In genomic region chr4:130387256-130387655, GRCm38 (mm10) we compare ENCODE assay signal across 17 mouse cellular contexts. TPM values are rescaled to one million over a fixed set of nuclear protein-coding genes. Genes with fewer than 3 reads are reported as not detected.
A peak's percentile ranks its signal among the peaks of the same experiment; 100 is the strongest.
DNase-seq lines count a peak whose midpoint lies in the region; ATAC-seq lines count a peak whose summit lies in the region.
"Had no signal": no experiment of that assay in that cellular context is flagged by ENCODE, and none has a peak within 500 bp of the region (broad histone marks: within the 10 kb centered on the region; RNA-seq: fewer than 3 reads in every experiment).

No protein-coding gene starts in this region.

- ATAC-seq in kidney, embryonic 16.5 days (ENCODE audit: low FRiP score, low TSS enrichment): no peak
- ATAC-seq in liver, embryonic 11.5 days (replicated peaks; ENCODE audit: low FRiP score): no peak
- ATAC-seq in hindbrain, embryonic 16.5 days: no peak
- ATAC-seq: liver, postnatal 0 days; Patski had no signal

- 88% methylated on average over 3 of the region's 3 CpGs for WGBS in kidney, embryonic 16.5 days
- WGBS in liver, embryonic 11.5 days: 84% methylated on average over 3 of the region's 3 CpGs
- WGBS in hindbrain, embryonic 16.5 days: 64% methylated on average over 3 of the region's 3 CpGs

- H3K27me3 ChIP-seq in kidney, embryonic 16.5 days (ENCODE audit: insufficient read depth, low read length): no peaks in the 10 kb centered on the region
- H3K27me3 ChIP-seq in liver, embryonic 11.5 days (replicated peaks; ENCODE audit: control insufficient read depth, insufficient read depth, low read length): no peaks in the 10 kb centered on the region
- H3K27me3 ChIP-seq in hindbrain, embryonic 16.5 days (replicated peaks; ENCODE audit: control insufficient read depth, insufficient read depth, low read length): no peaks in the 10 kb centered on the region
- H3K27me3 ChIP-seq: embryonic facial prominence, embryonic 13.5 days; hindbrain, embryonic 15.5 days; limb, embryonic 13.5 days; Patski had no signal

- H3K4me3 ChIP-seq in kidney, embryonic 16.5 days (ENCODE audit: low read length): no peak overlapping the region
- H3K4me3 ChIP-seq in brown adipose tissue, adult 24 weeks (ENCODE audit: insufficient read depth, low read depth, low read length): no peak overlapping the region
- H3K4me3 ChIP-seq in liver, embryonic 11.5 days (ENCODE audit: low read depth, low read length): no peak overlapping the region
- H3K4me3 ChIP-seq in hindbrain, embryonic 16.5 days (ENCODE audit: low read length): no peak overlapping the region
- H3K4me3 ChIP-seq: embryonic facial prominence, embryonic 13.5 days; forebrain, embryonic 10.5 days; hindbrain, embryonic 15.5 days; limb, embryonic 13.5 days had no signal

- no peaks in the 10 kb centered on the region for H3K9me3 ChIP-seq in kidney, embryonic 16.5 days (ENCODE audit: low read length)
- H3K9me3 ChIP-seq in liver, embryonic 11.5 days (ENCODE audit: control insufficient read depth, low read length): no peaks in the 10 kb centered on the region
- H3K9me3 ChIP-seq in hindbrain, embryonic 16.5 days (ENCODE audit: control insufficient read depth, low read length): no peaks in the 10 kb centered on the region
- H3K9me3 ChIP-seq: embryonic facial prominence, embryonic 13.5 days; forebrain, embryonic 10.5 days; hindbrain, embryonic 15.5 days; limb, embryonic 13.5 days had no signal

- no peak overlapping the region for H3K4me2 ChIP-seq in kidney, embryonic 16.5 days (replicated peaks; ENCODE audit: low read depth, low read length)
- H3K4me2 ChIP-seq in liver, embryonic 11.5 days: no peak overlapping the region
- no peak overlapping the region for H3K4me2 ChIP-seq in hindbrain, embryonic 16.5 days (ENCODE audit: low read length)
- H3K4me2 ChIP-seq: embryonic facial prominence, embryonic 13.5 days; hindbrain, embryonic 15.5 days; limb, embryonic 13.5 days had no signal

- H3K36me3 ChIP-seq in kidney, embryonic 16.5 days (ENCODE audit: insufficient read depth, low read length): peaks cover 55% of the 10 kb centered on the region
- H3K36me3 ChIP-seq in liver, embryonic 11.5 days (ENCODE audit: control insufficient read depth, insufficient read depth, low read length): peaks cover 44% of the 10 kb centered on the region
- peaks cover 30% of the 10 kb centered on the region for H3K36me3 ChIP-seq in hindbrain, embryonic 16.5 days (ENCODE audit: control insufficient read depth, insufficient read depth, low read length)

- peaks cover under 1% of the 10 kb centered on the region; the same call in 1 of the 2 replicates for H3K4me1 ChIP-seq in kidney, embryonic 16.5 days (ENCODE audit: insufficient read depth, low read length)
- peaks cover 5% of the 10 kb centered on the region for H3K4me1 ChIP-seq in brown adipose tissue, adult 24 weeks (ENCODE audit: control insufficient read depth, insufficient read depth, insufficient read length, low read length)
- H3K4me1 ChIP-seq in liver, embryonic 11.5 days (replicated peaks; ENCODE audit: control insufficient read depth, insufficient read depth, low read length): no peaks in the 10 kb centered on the region
- no peaks in the 10 kb centered on the region for H3K4me1 ChIP-seq in hindbrain, embryonic 16.5 days (ENCODE audit: control insufficient read depth, insufficient read depth, low read depth, low read length)
- H3K4me1 ChIP-seq: embryonic facial prominence, embryonic 13.5 days; limb, embryonic 13.5 days had no signal

- no peak overlapping the region for H3K9ac ChIP-seq in kidney, embryonic 16.5 days (replicated peaks; ENCODE audit: low read length)
- H3K9ac ChIP-seq in liver, embryonic 11.5 days (ENCODE audit: low read depth, low read length): no peak overlapping the region
- no peak overlapping the region for H3K9ac ChIP-seq in hindbrain, embryonic 16.5 days (ENCODE audit: low read depth, low read length)
- H3K9ac ChIP-seq: embryonic facial prominence, embryonic 13.5 days; hindbrain, embryonic 15.5 days; limb, embryonic 13.5 days; liver, postnatal 0 days had no signal

- H3K27ac ChIP-seq in kidney, embryonic 16.5 days (ENCODE audit: low read length): no peak overlapping the region
- peak overlapping the region; percentile 90 for H3K27ac ChIP-seq in brown adipose tissue, adult 24 weeks (replicated peaks; ENCODE audit: low read depth, low read length)
- no peak overlapping the region for H3K27ac ChIP-seq in liver, embryonic 11.5 days (ENCODE audit: low read depth, low read length)
- no peak overlapping the region for H3K27ac ChIP-seq in hindbrain, embryonic 16.5 days (ENCODE audit: low read depth, low read length)
- H3K27ac ChIP-seq: embryonic facial prominence, embryonic 13.5 days; forebrain, embryonic 10.5 days; hindbrain, embryonic 15.5 days; limb, embryonic 13.5 days had no signal

- peak; percentile 54 for DNase-seq in kidney, adult 11 months
- peak; percentile 87 for DNase-seq in cerebellum, adult 9-10 months
- DNase-seq in kidney, postnatal 36 days: peak; percentile 28 to 66
- no peak for DNase-seq in liver, embryonic 11.5 days (ENCODE audit: low spot score)
- DNase-seq: adrenal gland, adult 8-10 months; liver, postnatal 0 days; midbrain, embryonic 14.5 days; right cerebral cortex, postnatal 25 days; thymus, adult 18-20 months had no signal

RNA-seq across cellular contexts. Expression of gene Snrnp40, which starts 27.3 kb away (rescaled TPM):
- 158 and 165 TPM in 2 replicates for polyA plus RNA-seq in kidney, embryonic 16.5 days (2015; fragmentation: Nextera tagmentation; extraction: Ambion mirVana)
- polyA plus RNA-seq in brown adipose tissue, adult 24 weeks (2012; ENCODE audit: insufficient read depth, insufficient read length, missing spikeins): 9.3 and 10.9 TPM in 2 replicates
- 151 and 170 TPM in 2 replicates for polyA plus RNA-seq in liver, embryonic 11.5 days (2014; fragmentation: Nextera tagmentation; extraction: Ambion mirVana)
- 81.1 and 90.0 TPM in 2 replicates for polyA plus RNA-seq in hindbrain, embryonic 16.5 days (2015; fragmentation: Nextera tagmentation; extraction: Ambion mirVana)

RNA-seq across cellular contexts. Expression of gene Zcchc17, which starts 27.5 kb away (rescaled TPM):
- 63.3 and 64.0 TPM in 2 replicates for polyA plus RNA-seq in kidney, embryonic 16.5 days (2015; fragmentation: Nextera tagmentation; extraction: Ambion mirVana)
- polyA plus RNA-seq in brown adipose tissue, adult 24 weeks (2012; ENCODE audit: insufficient read depth, insufficient read length, missing spikeins): 31.0 and 36.4 TPM in 2 replicates
- 65.0 and 70.5 TPM in 2 replicates for polyA plus RNA-seq in liver, embryonic 11.5 days (2014; fragmentation: Nextera tagmentation; extraction: Ambion mirVana)
- polyA plus RNA-seq in hindbrain, embryonic 16.5 days (2015; fragmentation: Nextera tagmentation; extraction: Ambion mirVana): 81.0 and 85.4 TPM in 2 replicates
